Mouse (Mus musculus): ENCODE results near the gene Adgre4. TPM values are rescaled to one million over a fixed set of nuclear protein-coding genes. Genes with fewer than 3 reads are reported as not detected.
A peak's percentile ranks its signal among the peaks of the same experiment; 100 is the strongest.

Gene Adgre4
- not detected for total RNA-seq (2021)
- long read RNA-seq, experiment 1, result 0 reads
- long read RNA-seq, experiment 2, result 0 reads

- DNase-seq (ENCODE audit: low spot score in 2 of 2), result no peak
Observed at GRCm38 (mm10) chr17:55749786-55750185, at the start of gene Adgre4. TSS of gene Adgre4 (plus strand) at chr17:55749984.

- DNase-seq (ENCODE audit: low spot score in 2 of 2), result peak; percentile 50 to 78
Observed at GRCm38 (mm10) chr17:55702161-55702820, 47.5 kb upstream of the Adgre4 start.

GRCm38 (mm10) chr17:55702865-55703264, 46.9 kb upstream of the Adgre4 start:
- DNase-seq (ENCODE audit: low spot score in 2 of 2), result no peak

- DNase-seq (ENCODE audit: low spot score in 2 of 2), result peak; percentile 94 to 97
Observed at GRCm38 (mm10) chr17:55711984-55712811, 37.6 kb upstream of the Adgre4 start, which contains the start of gene Pot1b. TSS of gene Pot1b (minus strand) at chr17:55712628.

GRCm38 (mm10) chr17:55721270-55721669, 28.5 kb upstream of the Adgre4 start:
- DNase-seq (ENCODE audit: low spot score in 2 of 2), result no peak

- no peak for DNase-seq (ENCODE audit: low spot score in 2 of 2)
Observed at GRCm38 (mm10) chr17:55722250-55722649, 27.5 kb upstream of the Adgre4 start.

GRCm38 (mm10) chr17:55726193-55726592, 23.6 kb upstream of the Adgre4 start:
- no peak for DNase-seq (ENCODE audit: low spot score in 2 of 2)

GRCm38 (mm10) chr17:55736675-55737074, 13.1 kb upstream of the Adgre4 start:
- no peak for DNase-seq (ENCODE audit: low spot score in 2 of 2)

GRCm38 (mm10) chr17:55751170-55751569, 1.4 kb downstream of the Adgre4 start:
- no peak for DNase-seq (ENCODE audit: low spot score in 2 of 2)

GRCm38 (mm10) chr17:55813642-55814041, 63.9 kb downstream of the Adgre4 start:
- no peak for DNase-seq (ENCODE audit: low spot score in 2 of 2)

GRCm38 (mm10) chr17:55816853-55817252, 67.1 kb downstream of the Adgre4 start:
- DNase-seq (ENCODE audit: low spot score in 2 of 2), result no peak

- no peak for DNase-seq (ENCODE audit: low spot score in 2 of 2)
Observed at GRCm38 (mm10) chr17:55821566-55821965, 71.8 kb downstream of the Adgre4 start.

GRCm38 (mm10) chr17:55843067-55843466, 93.3 kb downstream of the Adgre4 start:
- no peak for DNase-seq (ENCODE audit: low spot score in 2 of 2)

- DNase-seq (ENCODE audit: low spot score in 2 of 2), result no peak
Observed at GRCm38 (mm10) chr17:55877184-55877583, 127.4 kb downstream of the Adgre4 start.

- DNase-seq (ENCODE audit: low spot score in 2 of 2), result peak in 1 of 2 experiments; percentile 16
Observed at GRCm38 (mm10) chr17:55878282-55878635, 128.5 kb downstream of the Adgre4 start.

GRCm38 (mm10) chr17:55878636-55879369, 129.0 kb downstream of the Adgre4 start, which contains the start of gene Zfp119a:
TSS of gene Zfp119a (minus strand) at chr17:55878930.
- peak; percentile 86 to 89 for DNase-seq (ENCODE audit: low spot score in 2 of 2)

- no peak for DNase-seq (ENCODE audit: low spot score in 2 of 2)
Observed at GRCm38 (mm10) chr17:55883631-55884030, 133.8 kb downstream of the Adgre4 start.

GRCm38 (mm10) chr17:55884912-55885311, 135.1 kb downstream of the Adgre4 start:
- no peak for DNase-seq (ENCODE audit: low spot score in 2 of 2)

- DNase-seq (ENCODE audit: low spot score in 2 of 2), result peak in 1 of 2 experiments; percentile 39
Observed at GRCm38 (mm10) chr17:55892406-55892955, 142.7 kb downstream of the Adgre4 start.

- no peak for DNase-seq (ENCODE audit: low spot score in 2 of 2)
Observed at GRCm38 (mm10) chr17:55903087-55903486, 153.3 kb downstream of the Adgre4 start.
